Mouse (Mus musculus) B cell, adult 62 days (primary cell): ENCODE data around the gene Mogat2. TPM values are rescaled to one million over a fixed set of nuclear protein-coding genes. Genes with fewer than 3 reads are reported as not detected.

Experiments
- total RNA-seq: library from RNA; stranded (reverse); gene quantifications from 4 replicates; pipeline ENCODE4 v1.2.4, GENCODE M21; 2023

Gene Mogat2
- total RNA-seq, result not detected in 4 replicates

DNA sequence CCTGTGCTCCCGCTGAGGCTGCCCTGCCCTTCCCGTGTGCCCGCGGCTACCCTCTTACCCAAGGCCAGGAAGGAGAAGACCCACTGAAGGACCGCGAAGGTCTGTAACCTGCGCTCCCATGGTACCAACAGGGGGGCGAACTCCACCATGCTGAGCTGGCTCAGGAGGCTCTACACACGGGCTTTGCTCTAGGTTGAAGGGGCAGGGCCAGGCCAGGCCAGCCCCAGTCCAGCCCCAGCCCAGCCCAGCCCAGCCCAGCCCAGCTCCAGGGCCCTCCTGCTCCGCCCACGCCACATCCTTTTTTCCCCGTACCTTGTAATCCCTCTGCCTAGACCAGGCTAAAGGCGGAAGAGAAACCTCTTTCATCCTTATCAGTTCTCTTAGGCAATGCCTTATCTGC, at the start of gene Mogat2:
Gene Mogat2, minus strand, starts transcription at position 203 of the 400 bp plus-strand sequence.

DNA sequence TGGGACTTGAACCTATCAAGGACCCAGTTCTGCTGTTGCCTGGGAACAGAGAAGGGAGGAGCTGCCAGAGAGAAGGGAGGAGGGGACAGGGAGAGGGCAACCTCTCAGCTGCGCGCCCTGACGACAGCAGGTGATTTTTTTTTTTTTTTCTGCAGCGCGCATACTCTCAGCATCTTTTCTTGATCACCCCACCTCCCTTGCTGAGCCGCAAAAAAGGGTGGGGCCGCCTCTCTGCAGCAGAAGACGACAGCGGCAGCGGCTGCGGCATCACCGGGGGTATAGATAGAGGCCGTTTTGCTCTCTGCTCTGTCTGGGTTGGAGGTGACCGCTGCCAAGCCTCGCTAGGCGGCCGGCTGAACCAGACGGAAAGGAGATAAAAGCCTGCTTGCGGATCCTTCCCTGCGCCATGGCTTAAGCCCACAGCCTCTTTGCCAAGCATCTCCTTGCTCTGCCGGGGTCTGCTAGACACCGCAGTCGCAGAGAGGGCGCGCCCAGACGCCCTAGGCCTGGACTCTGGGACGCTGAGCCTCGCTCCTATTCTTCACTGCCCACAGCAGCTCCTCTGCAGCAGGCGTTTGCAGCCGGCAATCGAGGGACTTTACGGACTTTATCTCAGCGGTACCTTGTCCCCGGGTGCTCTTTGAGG, 29.0 kb upstream of the Mogat2 start, which contains the start of gene Map6:
Gene Map6, plus strand, starts transcription at position 197 of the 646 bp plus-strand sequence.

DNA sequence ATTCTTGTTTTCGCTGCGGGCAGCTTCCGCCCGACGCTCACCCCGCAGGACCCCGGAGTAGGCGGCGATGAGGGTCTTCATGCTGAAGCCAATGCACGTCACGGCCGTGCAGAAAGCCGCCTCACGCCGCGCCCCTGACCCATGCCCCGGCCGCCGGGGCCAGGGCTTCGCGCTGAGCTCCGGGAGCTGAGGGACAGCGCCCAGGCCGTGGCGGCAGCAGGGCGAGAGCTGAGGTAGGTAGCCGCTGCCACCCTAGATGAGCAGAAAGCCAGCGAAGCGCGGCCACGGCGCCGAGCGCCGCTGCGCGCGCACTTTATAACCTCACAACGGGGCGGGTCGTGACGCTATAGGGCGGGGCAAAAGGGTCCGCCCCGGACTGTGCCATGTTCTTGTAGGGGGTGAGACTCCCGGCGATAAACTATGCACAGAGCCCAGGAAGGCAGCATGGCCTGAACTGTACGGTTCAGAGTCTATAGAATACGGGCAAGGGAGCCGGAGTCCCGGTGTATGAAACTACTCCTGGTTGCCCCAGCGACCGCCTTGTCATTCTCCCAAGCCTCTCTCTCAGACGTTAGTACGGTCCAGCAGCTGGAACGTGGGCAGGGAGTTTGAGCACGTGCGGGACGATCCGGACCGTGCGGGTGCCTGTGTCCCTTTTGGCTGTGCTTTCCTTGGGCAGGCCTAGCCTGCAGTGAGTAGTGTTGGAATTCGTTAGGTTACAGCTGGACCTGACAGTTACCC, 55.8 kb downstream of the Mogat2 start, which contains the start of gene Dgat2:
Gene Dgat2, minus strand, starts transcription at position 288 of the 741 bp plus-strand sequence.

Other genes starting within 250 kb of the Mogat2 start
- gene Uvrag, start 97.5 kb downstream of the Mogat2 start, total RNA-seq, result 211 to 246 TPM (median 232 TPM) in 4 replicates
- 1.4 to 2.1 TPM (median 1.8 TPM) in 4 replicates for gene Dgat2, start 55.9 kb downstream of the Mogat2 start, total RNA-seq
- not detected in 4 replicates for gene Map6, start 28.8 kb upstream of the Mogat2 start, total RNA-seq
- 0.25 to 0.30 TPM in 2 of 4 replicates, not detected in the others for gene Serpinh1, start 114.6 kb upstream of the Mogat2 start, total RNA-seq
- 1.5 to 5.9 TPM (median 3.7 TPM) in 4 replicates for gene Gdpd5, start 142.8 kb upstream of the Mogat2 start, total RNA-seq
- 1.1 to 1.4 TPM (median 1.1 TPM) in 3 of 4 replicates, not detected in the other for gene Klhl35, start 227.4 kb upstream of the Mogat2 start, total RNA-seq
- 1,081 to 1,218 TPM (median 1,176 TPM) in 4 replicates for gene Rps3, start 245.1 kb upstream of the Mogat2 start, total RNA-seq